Mouse (Mus musculus): ENCODE results near the gene Tbx15. TPM values are rescaled to one million over a fixed set of nuclear protein-coding genes. Genes with fewer than 3 reads are reported as not detected.

Gene Tbx15
- polyA plus RNA-seq, 1 experiment from 2014 or later: 0.13 TPM

DNA sequence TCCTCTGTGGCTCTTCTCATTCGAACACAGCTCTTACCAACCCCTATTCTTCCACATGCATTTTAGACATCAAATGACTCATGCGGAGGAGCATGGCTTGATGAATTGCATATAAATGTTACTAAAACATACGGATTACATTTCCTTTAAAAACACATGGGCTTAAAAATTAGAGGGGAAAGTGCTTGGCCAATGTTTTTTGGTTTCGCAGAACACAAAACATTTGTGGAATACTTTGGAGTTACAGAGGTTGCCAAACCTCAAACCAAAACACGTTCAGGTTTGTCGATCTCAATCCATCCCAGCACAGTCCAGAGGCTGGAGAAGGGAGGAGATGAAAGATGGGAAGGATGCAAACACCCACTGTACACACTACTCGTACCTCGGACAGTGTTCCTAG, 90.9 kb downstream of the Tbx15 start:
- H3K4me3 ChIP-seq (ENCODE audit: low read depth, low read length): no peak overlapping the region
- ATAC-seq: no peak
- no peak overlapping the region for H3K9ac ChIP-seq (replicated peaks)
- no peak overlapping the region for H3K4me2 ChIP-seq (ENCODE audit: low read depth, low read length)
- no peak for DNase-seq
- no peak for TF ChIP-seq CTCF (IDR thresholded peaks at IDR 0.05; ENCODE audit: low read depth)
- no peak for TF ChIP-seq EP300 (IDR thresholded peaks at IDR 0.05; ENCODE audit: low read depth)
- H3K27me3 ChIP-seq (ENCODE audit: insufficient read depth, low read length): no peaks in the 10 kb centered on the region
- no peaks in the 10 kb centered on the region for H3K4me1 ChIP-seq (ENCODE audit: insufficient read depth)
- 76% methylated on average over 8 of the region's 8 CpGs for WGBS (ENCODE audit: insufficient replicate concordance)
- H3K36me3 ChIP-seq (replicated peaks; ENCODE audit: insufficient read depth, low read length): no peaks in the 10 kb centered on the region
- H3K9me3 ChIP-seq (ENCODE audit: low read length): no peaks in the 10 kb centered on the region
- H3K27ac ChIP-seq (ENCODE audit: low read depth): no peak overlapping the region

DNA sequence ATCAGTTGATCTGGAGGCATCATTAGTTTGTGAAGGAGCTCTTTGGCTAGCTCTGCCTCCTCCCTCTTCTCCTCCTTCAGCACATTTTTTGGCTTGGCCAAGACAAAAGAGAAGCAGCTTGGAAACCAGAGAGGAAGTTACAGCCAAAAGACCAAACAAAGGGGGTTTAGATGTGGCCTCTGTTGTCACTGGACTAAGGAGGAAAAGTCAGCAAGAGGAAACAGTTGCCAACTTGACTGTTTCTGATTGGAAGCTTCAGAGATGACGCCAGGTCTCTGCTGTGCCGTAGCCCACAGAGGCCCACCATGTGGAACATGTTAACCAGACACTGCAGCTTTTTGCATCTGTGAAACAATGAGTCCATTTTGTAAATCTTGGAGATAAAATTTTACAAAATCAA, 96.7 kb downstream of the Tbx15 start:
- H3K4me3 ChIP-seq (ENCODE audit: low read depth, low read length): no peak overlapping the region
- no peaks in the 10 kb centered on the region for H3K9me3 ChIP-seq (ENCODE audit: low read length)
- no peak overlapping the region for H3K27ac ChIP-seq (ENCODE audit: low read depth)
- no peak overlapping the region for H3K4me2 ChIP-seq (ENCODE audit: low read depth, low read length)
- TF ChIP-seq EP300 (IDR thresholded peaks at IDR 0.05; ENCODE audit: low read depth) (no peak), CTCF (IDR thresholded peaks at IDR 0.05; ENCODE audit: low read depth) (no peak)
- H3K9ac ChIP-seq (replicated peaks): no peak overlapping the region
- no peaks in the 10 kb centered on the region for H3K27me3 ChIP-seq (ENCODE audit: insufficient read depth, low read length)
- WGBS (ENCODE audit: insufficient replicate concordance): 63% methylated on average over 2 of the region's 2 CpGs
- DNase-seq (no peak), ATAC-seq (no peak)
- no peaks in the 10 kb centered on the region for H3K36me3 ChIP-seq (replicated peaks; ENCODE audit: insufficient read depth, low read length)
- no peaks in the 10 kb centered on the region for H3K4me1 ChIP-seq (ENCODE audit: insufficient read depth)

DNA sequence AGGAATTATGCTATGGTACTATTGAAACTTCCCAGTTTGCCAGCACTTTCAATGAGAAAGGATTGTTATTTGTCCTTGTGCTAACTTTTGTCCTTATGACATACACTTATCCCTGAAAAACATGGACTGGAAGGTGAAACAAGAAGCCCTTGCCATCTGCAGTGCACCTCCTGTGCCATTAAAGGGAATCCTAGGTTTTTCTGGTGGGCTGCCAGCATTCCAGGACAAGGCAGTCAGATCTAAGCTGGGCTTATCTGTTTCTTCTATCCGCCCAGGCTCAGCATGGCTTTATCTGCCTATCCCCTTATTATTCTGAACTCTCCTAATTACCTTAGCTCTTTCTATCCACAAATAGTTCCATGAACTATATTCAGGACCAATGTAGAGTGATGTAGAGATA, 98.6 kb downstream of the Tbx15 start:
- ATAC-seq (no peak), DNase-seq (no peak)
- H3K36me3 ChIP-seq (replicated peaks; ENCODE audit: insufficient read depth, low read length): no peaks in the 10 kb centered on the region
- H3K4me1 ChIP-seq (ENCODE audit: insufficient read depth): no peaks in the 10 kb centered on the region
- H3K9ac ChIP-seq (replicated peaks): no peak overlapping the region
- H3K27ac ChIP-seq (ENCODE audit: low read depth): no peak overlapping the region
- TF ChIP-seq EP300 (IDR thresholded peaks at IDR 0.05; ENCODE audit: low read depth) (no peak), CTCF (IDR thresholded peaks at IDR 0.05; ENCODE audit: low read depth) (no peak)
- no peak overlapping the region for H3K4me2 ChIP-seq (ENCODE audit: low read depth, low read length)
- no peaks in the 10 kb centered on the region for H3K9me3 ChIP-seq (ENCODE audit: low read length)
- H3K4me3 ChIP-seq (ENCODE audit: low read depth, low read length): no peak overlapping the region
- no peaks in the 10 kb centered on the region for H3K27me3 ChIP-seq (ENCODE audit: insufficient read depth, low read length)
- WGBS (ENCODE audit: insufficient replicate concordance): 69% methylated on average over 1 of the region's 1 CpGs

DNA sequence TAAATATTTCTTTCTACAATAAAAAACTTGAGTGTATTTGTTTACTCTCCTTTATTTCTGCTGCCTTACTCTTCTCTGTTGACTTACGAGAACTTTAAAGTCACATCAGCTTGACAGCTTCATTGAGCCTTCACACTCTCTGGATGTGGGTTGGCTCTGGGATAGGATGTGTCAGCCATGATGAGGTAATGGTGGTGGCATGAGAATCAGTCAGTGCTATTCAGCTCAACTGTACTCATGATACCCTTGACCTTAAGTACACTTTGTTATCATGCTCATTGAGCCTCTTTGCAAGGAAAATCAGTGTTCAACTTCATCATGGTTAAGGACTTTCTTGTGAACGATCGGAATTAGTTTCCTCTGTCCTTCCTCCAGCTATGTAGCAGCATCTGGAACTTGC, 99.8 kb downstream of the Tbx15 start:
- DNase-seq (no peak), ATAC-seq (no peak)
- TF ChIP-seq EP300 (IDR thresholded peaks at IDR 0.05; ENCODE audit: low read depth) (no peak), CTCF (IDR thresholded peaks at IDR 0.05; ENCODE audit: low read depth) (no peak)
- no peaks in the 10 kb centered on the region for H3K4me1 ChIP-seq (ENCODE audit: insufficient read depth)
- H3K4me3 ChIP-seq (ENCODE audit: low read depth, low read length): no peak overlapping the region
- H3K36me3 ChIP-seq (replicated peaks; ENCODE audit: insufficient read depth, low read length): no peaks in the 10 kb centered on the region
- WGBS (ENCODE audit: insufficient replicate concordance): 75% methylated on average over 3 of the region's 3 CpGs
- H3K4me2 ChIP-seq (ENCODE audit: low read depth, low read length): no peak overlapping the region
- no peak overlapping the region for H3K27ac ChIP-seq (ENCODE audit: low read depth)
- no peaks in the 10 kb centered on the region for H3K9me3 ChIP-seq (ENCODE audit: low read length)
- no peaks in the 10 kb centered on the region for H3K27me3 ChIP-seq (ENCODE audit: insufficient read depth, low read length)
- no peak overlapping the region for H3K9ac ChIP-seq (replicated peaks)

DNA sequence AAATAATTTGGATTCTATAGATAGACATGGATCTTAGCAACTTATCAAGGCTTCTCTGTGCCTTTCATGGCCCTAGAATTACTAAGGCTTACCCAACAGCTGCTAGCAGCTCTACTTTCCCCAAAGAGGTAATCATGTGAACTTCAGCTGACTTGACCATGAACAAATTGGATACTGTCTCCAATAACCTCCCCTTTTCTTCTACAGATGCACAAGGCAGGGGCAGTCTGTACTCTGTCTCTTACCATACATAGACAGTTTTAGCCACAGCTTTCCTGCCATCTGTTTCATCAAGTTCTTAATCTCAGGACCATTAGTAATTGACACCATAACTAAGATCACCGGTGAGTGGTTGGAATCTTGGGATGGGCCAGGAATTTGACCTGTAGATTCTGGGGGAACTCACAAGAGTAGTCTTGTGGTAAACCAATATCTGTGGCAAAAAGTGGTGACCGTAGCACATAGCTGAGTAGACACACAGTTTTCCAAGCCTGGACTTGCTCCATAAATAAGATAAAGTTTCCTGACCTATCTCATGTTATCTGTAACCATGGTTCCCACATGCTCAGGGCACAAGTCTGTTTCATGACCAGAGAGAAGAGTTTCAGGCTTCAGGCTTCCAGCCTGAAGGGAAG, 139.6 kb downstream of the Tbx15 start:
- no peak for TF ChIP-seq CTCF (IDR thresholded peaks at IDR 0.05; ENCODE audit: low read depth)
- TF ChIP-seq EP300 (IDR thresholded peaks at IDR 0.05; ENCODE audit: low read depth): no peak
- H3K4me2 ChIP-seq (ENCODE audit: low read depth, low read length): no peak overlapping the region
- ATAC-seq (no peak), DNase-seq (no peak)
- no peaks in the 10 kb centered on the region for H3K9me3 ChIP-seq (ENCODE audit: low read length)
- WGBS (ENCODE audit: insufficient replicate concordance): 77% methylated on average over 2 of the region's 2 CpGs
- no peaks in the 10 kb centered on the region for H3K36me3 ChIP-seq (replicated peaks; ENCODE audit: insufficient read depth, low read length)
- no peak overlapping the region for H3K4me3 ChIP-seq (ENCODE audit: low read depth, low read length)
- no peak overlapping the region for H3K27ac ChIP-seq (ENCODE audit: low read depth)
- H3K9ac ChIP-seq (replicated peaks): no peak overlapping the region
- H3K27me3 ChIP-seq (ENCODE audit: insufficient read depth, low read length): no peaks in the 10 kb centered on the region
- H3K4me1 ChIP-seq (ENCODE audit: insufficient read depth): no peaks in the 10 kb centered on the region

DNA sequence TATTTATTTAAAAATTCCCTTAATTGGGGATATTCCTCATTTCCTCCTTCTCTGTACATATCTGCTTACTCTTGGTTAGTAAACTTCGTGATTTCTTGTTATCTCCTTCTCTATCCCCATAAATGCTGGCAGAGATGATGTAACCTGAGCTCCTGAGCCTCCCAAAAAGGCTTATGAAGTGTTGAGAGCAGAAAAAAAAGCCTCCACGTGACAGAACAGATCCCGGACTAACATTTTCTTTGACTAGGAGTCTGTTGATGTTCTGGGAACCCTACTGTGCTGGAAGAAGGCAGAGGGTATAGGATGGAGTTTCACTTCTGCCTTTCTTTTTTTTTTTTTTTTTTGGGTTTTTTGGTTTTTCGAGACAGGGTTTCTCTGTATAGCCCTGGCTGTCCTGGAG, 146.9 kb downstream of the Tbx15 start:
- DNase-seq (no peak), ATAC-seq (no peak)
- no peak for TF ChIP-seq CTCF (IDR thresholded peaks at IDR 0.05; ENCODE audit: low read depth)
- TF ChIP-seq EP300 (IDR thresholded peaks at IDR 0.05; ENCODE audit: low read depth): no peak
- no peaks in the 10 kb centered on the region for H3K4me1 ChIP-seq (ENCODE audit: insufficient read depth)
- H3K9me3 ChIP-seq (ENCODE audit: low read length): no peaks in the 10 kb centered on the region
- no peak overlapping the region for H3K9ac ChIP-seq (replicated peaks)
- whole genome bisulfite sequencing (ENCODE audit: insufficient replicate concordance): 46% methylated on average over 3 of the region's 4 CpGs
- no peak overlapping the region for H3K27ac ChIP-seq (ENCODE audit: low read depth)
- no peaks in the 10 kb centered on the region for H3K27me3 ChIP-seq (ENCODE audit: insufficient read depth, low read length)
- no peak overlapping the region for H3K4me2 ChIP-seq (ENCODE audit: low read depth, low read length)
- H3K36me3 ChIP-seq (replicated peaks; ENCODE audit: insufficient read depth, low read length): no peaks in the 10 kb centered on the region
- no peak overlapping the region for H3K4me3 ChIP-seq (ENCODE audit: low read depth, low read length)

Small RNAs within 50 kb of the gene (microRNA-seq; reads per million reads assigned to microRNA genes)
- gene Mir6481: not detected

Other genes with a start within 250 kb of the Tbx15 start
- gene Wars2, start 99.3 kb upstream of the Tbx15 start, polyA plus RNA-seq (2015; fragmentation: Nextera tagmentation; extraction: Ambion mirVana): 1.4 and 1.9 TPM in 2 replicates

All from liver, postnatal 0 days (tissue).